Mouse (Mus musculus) ES-CJ7 (cell line): ENCODE data around the gene 1700034J05Rik.

ENCODE experiments used
- DNase-seq: peaks from one replicate; pipeline ENCODE4 v3.0.0; 2011; ENCODE audit warnings: low read depth, low spot score

Gene 1700034J05Rik

GRCm38 (mm10) chr6:146954258-146954657, at the start of gene 1700034J05Rik:
TSS of gene 1700034J05Rik (minus strand) at chr6:146954422.
- no peak for DNase-seq

DNA sequence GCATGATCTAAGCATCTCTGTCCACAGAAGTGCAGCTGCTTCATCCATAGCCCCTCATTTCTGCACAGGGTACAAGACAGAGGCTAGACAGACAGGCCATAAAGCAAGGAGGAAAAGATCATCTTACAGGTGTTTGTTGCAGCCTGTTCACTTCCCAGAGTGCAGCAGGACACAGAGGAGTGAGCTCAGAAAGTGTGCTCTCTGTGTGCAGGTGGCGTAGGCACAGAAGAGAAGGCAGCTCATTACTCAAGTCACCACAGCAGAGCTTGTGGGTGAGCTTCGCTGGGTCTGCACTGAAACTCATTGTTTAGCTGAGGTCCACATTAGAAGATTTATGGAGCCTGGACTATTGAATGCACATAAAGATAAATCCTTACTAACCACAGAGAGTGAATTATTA, 45.5 kb upstream of the 1700034J05Rik start:
- DNase-seq = no peak

GRCm38 (mm10) chr6:146999302-146999701, 45.1 kb upstream of the 1700034J05Rik start:
- DNase-seq = no peak

GRCm38 (mm10) chr6:146998710-146999109, 44.5 kb upstream of the 1700034J05Rik start:
- DNase-seq = no peak

GRCm38 (mm10) chr6:146997006-146997405, 42.8 kb upstream of the 1700034J05Rik start:
- no peak for DNase-seq

- DNase-seq = no peak
Observed at GRCm38 (mm10) chr6:146995878-146996277, 41.7 kb upstream of the 1700034J05Rik start.

GRCm38 (mm10) chr6:146995391-146995790, 41.2 kb upstream of the 1700034J05Rik start:
- DNase-seq = no peak

- DNase-seq = peak; percentile 41
Observed at GRCm38 (mm10) chr6:146994236-146994635, 40.0 kb upstream of the 1700034J05Rik start.

- no peak for DNase-seq
Observed at GRCm38 (mm10) chr6:146984569-146984968, 30.3 kb upstream of the 1700034J05Rik start.

DNA sequence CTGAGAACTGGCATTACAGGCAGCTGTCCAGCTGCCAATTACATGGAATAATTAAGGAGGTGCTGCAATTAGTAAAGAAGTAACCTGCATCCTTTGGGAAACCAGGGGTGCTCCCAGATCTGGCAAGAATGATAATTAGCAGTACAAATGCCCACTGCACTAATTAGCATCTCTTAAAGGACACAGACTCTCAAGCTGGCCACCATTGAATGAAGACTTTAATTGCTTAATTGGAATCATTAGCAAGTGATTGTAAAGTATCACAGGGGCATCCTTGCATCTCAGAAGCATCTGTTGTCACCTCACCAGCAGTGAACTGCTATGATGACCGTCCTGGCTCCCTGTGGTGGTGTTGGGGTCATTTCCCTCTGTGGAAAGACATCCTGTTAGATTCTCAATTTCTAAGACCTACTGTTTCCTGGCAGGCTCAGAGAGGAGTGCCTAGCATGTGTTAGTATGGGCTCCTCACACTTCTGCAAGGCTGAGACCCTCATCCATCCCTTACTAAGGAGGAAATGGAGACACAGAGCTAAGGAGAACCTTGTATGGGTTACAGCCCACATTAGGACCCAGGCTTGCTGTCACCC, 27.1 kb upstream of the 1700034J05Rik start:
- no peak for DNase-seq

DNA sequence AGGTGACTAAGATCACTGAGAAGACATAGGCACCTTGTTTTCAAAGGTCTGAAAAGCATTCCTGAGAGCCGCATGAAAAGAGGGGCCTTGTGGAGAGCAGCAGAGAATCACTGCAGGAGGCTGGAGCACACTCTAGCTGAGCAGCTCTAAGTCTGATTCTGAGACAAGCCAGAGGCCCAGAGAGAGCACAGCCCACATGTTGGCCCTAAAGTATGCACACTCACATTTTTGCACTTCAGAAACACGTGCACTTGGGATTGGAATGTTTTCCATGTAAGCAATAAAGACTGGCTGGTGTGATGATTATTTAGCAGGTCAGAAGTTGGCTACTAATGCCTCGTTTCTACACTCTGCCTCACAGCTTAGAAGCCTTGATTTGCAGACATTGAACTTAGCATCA, 25.7 kb upstream of the 1700034J05Rik start:
- DNase-seq = no peak

DNA sequence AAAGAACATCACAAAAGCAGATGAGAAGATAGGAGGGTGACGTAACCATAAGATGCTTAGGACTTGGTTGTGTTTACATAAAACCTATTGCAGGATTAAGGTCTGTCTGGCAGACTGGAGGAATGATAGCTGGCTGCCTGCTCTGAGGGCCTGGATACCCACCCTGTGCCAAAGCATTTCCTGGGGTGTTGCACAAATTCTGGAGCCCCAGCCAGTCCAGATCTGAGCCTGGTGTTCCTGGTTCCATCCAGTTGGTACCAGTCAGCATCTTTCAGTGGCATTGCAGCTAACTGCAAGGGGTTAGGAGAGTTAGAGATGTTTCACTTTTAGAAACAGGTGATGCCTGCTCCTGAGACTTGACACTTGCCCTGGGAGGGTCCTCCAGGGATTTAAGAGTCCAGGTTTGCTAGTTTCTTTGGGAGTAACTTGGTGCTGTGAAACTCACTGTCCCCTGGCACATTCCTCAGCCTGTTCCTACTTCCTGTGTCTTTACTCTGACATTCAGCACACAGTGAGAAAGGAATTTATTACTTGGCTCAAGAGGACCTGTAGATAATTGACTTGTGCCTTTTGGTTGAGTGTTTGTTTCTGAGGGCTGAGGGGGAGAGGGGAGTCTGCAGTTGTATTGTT, 25.0 kb upstream of the 1700034J05Rik start:
- DNase-seq = no peak

DNA sequence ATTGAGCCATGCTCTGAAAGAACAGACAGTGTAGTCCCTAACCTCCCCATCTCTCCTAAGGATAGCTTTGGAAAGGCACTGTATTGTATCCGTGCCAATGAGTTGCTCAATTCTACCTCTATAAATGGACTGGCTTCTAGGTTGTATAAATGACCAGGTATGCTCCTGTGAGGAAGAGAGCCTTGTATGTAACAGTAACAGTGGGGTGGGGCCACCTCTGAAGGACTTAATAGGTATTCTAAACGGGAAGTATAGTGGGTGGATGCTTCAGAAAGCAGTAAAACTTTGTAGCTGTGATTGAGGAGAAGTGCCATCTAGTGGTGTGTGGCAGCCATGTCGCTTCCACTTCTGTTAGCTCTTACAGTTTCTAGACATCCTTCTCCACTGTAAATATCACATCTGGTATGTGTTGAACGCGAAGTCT, 24.5 kb upstream of the 1700034J05Rik start:
- no peak for DNase-seq

GRCm38 (mm10) chr6:146976446-146976845, 22.2 kb upstream of the 1700034J05Rik start:
- no peak for DNase-seq

GRCm38 (mm10) chr6:146973830-146974229, 19.6 kb upstream of the 1700034J05Rik start:
- no peak for DNase-seq

GRCm38 (mm10) chr6:146973406-146973805, 19.2 kb upstream of the 1700034J05Rik start:
- DNase-seq = no peak

- DNase-seq = no peak
Observed at GRCm38 (mm10) chr6:146972740-146973139, 18.5 kb upstream of the 1700034J05Rik start.

- DNase-seq = no peak
Observed at GRCm38 (mm10) chr6:146972009-146972408, 17.8 kb upstream of the 1700034J05Rik start.

DNA sequence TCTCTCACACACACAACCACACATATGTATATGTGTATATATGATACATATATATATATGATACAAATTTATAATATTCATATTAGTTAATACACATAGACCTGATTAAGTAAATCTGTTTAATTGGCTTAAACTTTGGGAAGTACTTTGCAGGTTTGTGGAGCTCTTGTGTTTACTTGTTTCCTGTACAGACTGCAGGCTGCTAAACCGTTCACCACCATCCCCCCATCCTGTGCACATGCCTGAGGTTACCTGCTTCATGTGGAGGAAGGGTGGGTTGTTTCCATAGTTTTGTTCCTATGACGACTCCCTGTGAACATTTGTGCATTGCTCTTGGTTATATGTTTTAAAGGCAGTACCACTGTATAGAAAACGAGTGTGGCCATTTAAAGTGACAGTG, 17.1 kb upstream of the 1700034J05Rik start:
- DNase-seq = no peak

DNA sequence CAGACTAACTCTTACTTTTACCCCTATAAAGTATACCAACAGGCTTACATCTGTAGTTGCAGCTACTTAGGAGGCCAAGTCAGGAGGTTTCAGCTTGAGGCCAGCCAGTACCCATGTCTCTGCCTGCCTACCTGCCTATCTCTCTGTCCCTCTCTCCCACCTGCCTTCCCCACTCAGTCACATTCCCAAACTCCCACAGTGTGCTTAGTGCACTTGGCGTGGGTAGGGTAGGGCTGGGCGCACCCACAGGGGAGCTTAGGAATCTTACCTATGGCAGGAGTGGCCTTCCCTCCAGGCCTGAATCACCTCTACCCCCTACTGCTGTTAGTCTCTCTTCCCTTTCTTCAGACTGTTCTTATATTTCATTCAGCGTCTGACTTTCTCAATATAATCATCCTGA, 16.6 kb upstream of the 1700034J05Rik start:
- DNase-seq = no peak

GRCm38 (mm10) chr6:146967836-146968235, 13.6 kb upstream of the 1700034J05Rik start:
- no peak for DNase-seq

DNA sequence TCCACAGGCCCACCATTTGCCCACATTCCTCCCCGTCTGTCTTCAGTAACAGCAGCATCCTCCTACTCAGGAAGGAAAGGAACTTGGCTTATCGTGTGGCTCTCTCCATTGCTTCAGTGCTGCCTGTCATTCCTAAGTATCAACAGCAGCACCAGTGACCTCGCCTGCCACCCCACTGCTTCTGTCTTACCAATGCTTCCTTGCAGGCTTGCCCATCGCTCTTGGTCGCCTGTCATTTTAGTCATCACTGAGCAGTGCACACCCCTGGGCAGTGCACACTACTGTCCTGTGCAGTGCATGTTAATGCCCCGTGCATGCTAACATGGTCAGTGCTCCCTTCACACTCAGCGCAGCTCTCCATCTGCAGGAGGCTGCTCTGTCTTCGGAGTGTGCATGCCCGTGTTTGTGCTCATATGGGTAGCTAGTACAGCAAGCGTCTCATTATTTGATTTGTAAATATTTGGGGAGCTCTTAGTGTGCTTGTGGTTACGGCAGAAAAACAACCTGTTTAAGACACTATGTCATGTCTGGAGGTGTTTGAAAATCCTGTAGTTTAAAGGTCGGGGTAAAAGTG, 12.3 kb upstream of the 1700034J05Rik start:
- no peak for DNase-seq

DNA sequence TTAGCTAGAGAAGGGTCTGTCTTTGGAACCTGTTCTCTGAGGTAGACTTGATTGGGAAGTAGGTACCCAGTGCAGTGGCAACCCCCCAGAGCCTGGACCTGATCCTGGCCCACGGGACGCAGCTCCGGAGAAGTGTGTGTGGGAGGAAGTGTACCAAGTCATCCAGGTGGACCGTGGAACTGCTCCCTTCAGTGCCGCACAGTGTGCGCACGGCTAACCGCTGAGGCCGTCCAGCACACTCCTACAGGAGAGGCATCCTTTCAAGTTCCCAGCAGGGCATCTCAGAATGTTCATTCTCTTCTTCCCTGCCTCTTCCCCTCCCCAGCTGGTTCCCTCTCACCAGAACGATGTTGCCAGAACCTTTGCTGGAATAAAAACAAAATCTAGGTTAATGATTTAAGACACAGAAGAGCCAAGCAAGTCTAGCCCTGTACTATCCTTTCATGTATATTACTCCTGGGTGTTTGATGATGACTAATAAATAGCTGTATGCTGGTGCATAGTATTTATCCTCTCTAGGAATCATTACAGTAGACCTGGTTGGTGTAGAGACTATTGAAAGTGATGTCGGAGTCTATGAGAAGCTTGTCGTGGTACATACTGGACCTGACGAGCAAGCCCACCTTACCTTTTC, 11.0 kb upstream of the 1700034J05Rik start:
- no peak for DNase-seq
